Mouse (Mus musculus) thymus, postnatal 0 days (tissue): ENCODE data around the gene Hnf1a. TPM values are rescaled to one million over a fixed set of nuclear protein-coding genes. Genes with fewer than 3 reads are reported as not detected.
"Not testable (repeated sequence)": the region's sequence is repeated elsewhere in the genome, so short reads cannot be mapped to it uniquely, and the experiment has no call there.

ENCODE experiments used
- DNase-seq: peaks from one replicate; pipeline ENCODE4 v3.0.0-alpha.2; 2015; ENCODE audit warnings: low spot score
- polyA plus RNA-seq: library from polyadenylated mRNA; unstranded; fragments of >200 nt; fragmentation: Nextera tagmentation; extraction: Ambion mirVana; gene quantifications from 2 replicates; pipeline ENCODE4 v1.2.1, GENCODE M21; 2015

Hnf1a gene
- polyA plus RNA-seq, 1 experiment from 2014 or later = 1.3 TPM

DNA sequence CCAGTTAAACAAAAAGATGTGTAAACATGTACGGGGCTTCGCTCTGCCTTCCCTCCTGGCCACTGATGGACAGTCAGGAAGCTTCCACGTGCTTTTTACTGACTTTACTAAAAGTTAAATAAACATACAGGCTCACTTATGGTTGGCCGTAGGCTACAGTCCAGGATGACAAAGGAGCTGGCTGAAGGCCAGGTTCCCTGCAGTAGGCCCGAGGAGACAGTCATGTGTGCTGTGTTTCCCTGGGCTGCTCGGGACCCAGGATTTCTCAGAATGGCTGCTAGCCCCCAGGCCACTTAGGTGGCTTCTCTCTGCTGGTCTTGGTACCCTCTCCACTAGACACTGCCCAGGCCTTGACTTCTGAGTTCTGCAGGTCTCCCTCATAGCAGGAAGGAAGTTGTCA lies 22.0 kb downstream of the Hnf1a start:
- DNase-seq = no peak

DNA sequence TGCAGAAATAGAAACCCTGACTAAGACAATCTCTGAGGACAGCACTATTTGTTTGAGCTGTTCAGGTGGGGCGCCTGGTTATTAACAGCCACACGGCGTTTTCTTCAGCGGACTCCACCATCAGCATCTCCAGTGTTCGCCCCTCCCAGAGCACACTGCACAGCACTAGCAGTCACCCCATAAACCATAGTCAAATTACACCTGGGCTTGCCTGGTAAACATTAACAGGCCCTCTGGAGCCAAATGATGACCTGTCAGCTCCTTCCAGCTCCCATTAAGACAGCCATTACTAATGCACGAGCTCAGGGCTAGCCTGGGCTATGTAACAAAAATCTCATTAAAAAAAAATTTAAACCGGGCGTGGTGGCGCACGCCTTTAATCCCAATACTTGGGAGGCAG lies 25.8 kb downstream of the Hnf1a start:
- DNase-seq = no peak

DNA sequence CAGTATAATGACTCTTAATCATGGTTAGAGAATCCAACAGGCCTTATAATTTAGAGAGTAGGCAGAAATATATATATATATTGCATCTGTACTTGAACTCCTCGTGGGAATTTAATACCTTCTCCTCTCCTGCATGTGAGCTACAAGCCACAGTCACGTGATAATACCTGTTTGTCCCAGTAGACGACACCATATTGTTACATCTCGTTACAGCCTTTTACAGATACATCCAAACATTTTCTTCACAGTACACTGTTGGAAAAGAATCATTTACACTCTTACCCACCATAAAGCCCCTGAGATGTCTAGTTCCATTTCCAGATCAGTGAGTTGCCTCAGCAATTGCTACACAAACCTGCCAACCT lies 28.1 kb downstream of the Hnf1a start:
- no peak for DNase-seq

DNA sequence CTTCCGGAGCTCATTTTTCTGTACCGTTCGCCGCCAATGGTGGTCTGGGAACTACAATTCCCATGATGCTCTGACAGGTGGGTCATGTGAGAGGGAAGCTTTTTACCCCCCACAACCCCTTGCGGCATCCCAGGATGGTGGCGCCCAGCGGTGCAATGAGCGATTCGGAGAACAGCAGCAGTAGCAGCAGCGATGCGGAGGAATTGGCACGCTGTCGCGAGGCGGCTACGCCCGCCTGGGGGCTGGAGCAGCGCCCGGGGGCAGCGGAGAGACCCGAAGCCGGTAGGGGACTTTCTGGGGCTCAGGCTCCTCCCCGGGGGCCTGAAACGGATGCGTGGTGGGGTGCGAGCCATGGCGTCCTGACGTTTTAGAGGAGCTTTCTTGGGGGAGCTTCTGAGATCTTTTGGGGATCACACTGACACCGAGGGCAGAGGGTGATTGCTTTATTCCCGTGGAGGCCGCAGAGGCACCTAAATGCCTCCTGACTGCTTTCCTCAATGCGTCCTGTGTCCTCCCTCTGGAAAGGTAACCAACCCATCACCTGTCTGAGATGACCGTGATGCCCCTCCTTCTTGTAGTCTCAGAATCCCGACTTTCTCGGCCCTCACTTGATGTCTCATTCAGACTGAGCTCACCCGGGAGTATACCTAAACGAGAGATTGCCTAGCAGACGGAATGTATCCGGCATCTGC lies 28.7 kb downstream of the Hnf1a start, which contains the start of gene 2210016L21Rik:
2210016L21Rik (plus strand) TSS at position 85 of the 692 bp plus-strand sequence.
- DNase-seq = peak; percentile 92

DNA sequence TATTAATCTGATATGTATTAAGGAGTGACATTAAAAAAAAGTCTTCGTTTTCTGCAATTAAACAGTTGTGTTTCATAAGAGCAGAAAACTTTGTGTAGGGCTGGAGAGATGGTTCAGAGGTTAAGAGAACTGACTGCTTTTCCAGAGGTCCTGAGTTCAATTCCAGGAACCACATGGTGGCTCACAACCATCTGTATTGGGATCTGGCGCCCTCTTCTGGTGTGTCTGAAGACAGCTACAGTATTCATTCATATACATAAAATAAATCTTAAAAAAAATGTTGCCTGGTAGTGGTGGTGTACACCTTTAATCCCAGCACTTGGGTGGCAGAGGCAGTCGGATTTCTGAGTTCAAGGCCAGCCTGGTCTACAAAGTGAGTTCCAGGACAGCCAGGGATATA lies 29.8 kb downstream of the Hnf1a start:
- not testable (repeated sequence) for DNase-seq

DNA sequence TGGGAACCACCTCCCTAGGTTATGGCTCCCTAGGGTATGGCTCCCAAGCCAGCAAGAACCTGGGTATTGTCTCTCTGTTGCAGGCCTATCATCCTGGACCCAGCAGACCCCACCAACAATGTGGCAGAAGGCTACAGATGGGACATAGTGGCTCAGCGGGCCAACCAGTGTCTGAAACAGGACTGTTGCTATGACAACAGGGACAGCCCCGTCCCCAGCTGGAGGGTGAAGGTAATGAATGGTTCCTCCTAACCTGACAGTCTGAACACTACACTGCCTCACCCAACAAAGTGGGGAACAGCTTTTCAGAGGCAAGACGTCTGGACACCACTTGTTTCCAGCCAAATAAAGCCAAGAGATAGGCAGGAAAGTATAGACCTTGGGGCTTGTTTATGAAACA lies 35.1 kb downstream of the Hnf1a start:
- DNase-seq = no peak

DNA sequence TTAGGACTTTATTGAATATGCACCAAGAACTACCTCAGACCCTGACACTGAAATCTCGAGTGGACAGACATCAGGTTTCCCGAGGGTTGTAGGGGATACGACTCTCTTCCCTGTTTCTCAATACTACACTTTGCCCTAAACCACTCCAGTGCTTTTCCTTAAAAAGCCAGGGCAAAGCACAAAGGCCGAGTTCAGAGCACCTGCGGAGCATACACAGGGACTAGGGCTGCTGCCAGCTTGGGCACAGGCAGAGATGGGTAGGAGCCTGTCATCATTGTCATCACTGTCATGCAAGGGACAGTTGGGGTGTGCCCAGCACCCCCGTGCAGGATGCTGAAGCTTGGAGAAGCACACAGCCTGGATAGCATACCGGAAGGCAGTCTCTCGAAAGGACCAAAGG lies 37.7 kb downstream of the Hnf1a start:
- no peak for DNase-seq

DNA sequence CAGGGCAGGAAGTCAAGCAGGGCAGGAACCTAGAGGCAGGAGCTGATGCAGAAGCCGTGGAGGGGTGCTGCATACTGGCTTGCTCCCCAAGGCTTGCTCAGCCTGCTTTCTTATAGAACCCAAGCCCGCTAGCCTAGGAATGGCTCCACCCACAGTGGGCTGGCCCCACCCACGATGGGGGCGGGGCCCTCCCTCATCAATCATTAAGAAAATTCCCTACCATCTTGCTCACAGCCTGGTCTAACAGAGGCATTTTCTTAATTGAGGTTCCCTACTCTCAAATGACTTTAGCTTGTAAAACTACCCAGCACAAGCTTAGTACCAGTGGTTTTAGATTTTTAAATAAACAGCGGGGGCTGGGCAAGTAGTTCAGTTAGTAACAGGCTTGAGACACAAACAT lies 39.3 kb downstream of the Hnf1a start:
- no peak for DNase-seq

DNA sequence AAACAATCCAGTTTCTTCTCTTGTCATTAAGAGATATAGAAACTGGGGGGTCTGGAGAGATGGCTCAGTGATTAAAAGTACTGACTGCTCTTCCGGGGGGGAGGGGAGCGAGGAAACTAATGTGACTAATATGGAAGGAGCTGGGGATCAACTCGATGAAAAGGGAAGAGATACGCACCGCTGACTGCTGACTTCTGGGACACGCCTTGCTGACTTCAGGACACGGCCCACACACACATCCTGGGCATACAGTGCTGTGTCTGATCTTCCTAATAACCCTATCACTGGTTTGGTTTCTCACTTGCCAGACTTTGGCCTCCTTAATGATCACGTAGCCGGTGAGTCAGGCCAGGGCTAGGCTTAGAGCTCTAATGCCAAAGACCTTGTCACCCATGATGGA lies 44.1 kb downstream of the Hnf1a start:
- DNase-seq = no peak

DNA sequence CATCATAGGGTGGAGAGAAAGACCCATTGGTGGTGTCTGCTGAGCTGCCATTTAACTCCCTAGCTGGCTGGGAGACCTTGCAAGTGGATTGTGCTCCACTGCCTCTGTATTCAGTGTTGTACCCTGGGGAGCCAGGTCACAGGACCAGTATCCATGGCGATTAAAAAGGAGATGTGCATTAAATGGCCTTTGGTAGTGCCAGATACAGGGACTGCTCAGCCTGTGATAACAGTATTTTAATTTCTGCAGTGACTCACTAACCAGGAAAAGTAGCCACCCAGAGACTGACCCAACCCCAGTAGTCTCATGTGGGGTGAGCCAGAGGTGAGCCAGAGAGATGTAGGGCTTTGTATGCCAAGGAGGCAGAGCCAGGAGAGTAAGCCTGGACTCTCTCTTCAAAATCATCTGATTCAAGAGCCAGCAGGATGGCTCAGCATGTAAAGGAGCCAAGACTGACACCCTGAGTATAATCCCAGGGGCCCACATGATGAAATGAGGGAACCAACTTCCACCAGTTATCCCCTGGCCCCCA lies 44.7 kb downstream of the Hnf1a start:
- no peak for DNase-seq

DNA sequence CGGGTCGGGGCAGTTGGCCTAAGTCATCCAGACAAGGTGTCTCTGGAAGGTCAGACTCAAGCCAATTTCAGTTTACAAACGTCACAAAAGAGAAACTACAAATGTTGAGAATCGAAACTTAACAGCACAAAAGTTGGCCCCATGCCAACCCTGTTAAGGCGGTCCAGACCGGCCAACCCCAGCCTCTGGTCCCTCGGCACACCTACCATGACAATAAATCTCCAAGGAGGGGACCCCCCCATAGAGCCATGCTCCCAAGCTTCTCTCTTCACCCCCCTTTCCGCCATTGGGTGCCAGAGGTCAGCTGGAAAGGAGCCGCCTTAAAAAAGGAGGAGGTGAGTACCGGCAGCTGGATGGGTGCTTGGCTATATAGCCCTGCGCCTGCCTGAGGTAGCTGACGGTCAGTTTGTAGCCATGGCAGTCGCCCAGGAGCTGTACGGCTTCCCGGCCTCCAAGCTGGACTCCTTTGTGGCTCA lies 47.9 kb downstream of the Hnf1a start, which contains the start of gene Oasl1:
Oasl1 (plus strand) TSS at position 243 of the 476 bp plus-strand sequence.
- DNase-seq = peak; percentile 21

DNA sequence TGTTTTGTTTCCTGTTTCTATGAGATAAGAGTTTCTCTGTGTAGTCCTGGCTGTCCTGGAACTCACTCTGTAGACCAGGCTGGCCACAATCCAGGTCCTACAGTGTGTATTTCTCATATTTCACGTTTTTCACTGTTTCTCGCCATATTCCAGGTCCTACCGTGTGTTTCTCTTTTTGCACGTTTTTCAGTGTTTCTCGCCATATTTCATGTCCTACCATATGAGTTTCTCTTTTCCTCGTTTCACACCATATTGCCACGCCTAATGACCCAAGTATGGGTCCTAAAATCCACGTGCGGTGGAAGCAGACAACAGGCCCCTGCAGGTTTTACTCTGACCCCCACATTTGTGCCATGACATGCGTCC lies 48.5 kb downstream of the Hnf1a start:
- DNase-seq = no peak

DNA sequence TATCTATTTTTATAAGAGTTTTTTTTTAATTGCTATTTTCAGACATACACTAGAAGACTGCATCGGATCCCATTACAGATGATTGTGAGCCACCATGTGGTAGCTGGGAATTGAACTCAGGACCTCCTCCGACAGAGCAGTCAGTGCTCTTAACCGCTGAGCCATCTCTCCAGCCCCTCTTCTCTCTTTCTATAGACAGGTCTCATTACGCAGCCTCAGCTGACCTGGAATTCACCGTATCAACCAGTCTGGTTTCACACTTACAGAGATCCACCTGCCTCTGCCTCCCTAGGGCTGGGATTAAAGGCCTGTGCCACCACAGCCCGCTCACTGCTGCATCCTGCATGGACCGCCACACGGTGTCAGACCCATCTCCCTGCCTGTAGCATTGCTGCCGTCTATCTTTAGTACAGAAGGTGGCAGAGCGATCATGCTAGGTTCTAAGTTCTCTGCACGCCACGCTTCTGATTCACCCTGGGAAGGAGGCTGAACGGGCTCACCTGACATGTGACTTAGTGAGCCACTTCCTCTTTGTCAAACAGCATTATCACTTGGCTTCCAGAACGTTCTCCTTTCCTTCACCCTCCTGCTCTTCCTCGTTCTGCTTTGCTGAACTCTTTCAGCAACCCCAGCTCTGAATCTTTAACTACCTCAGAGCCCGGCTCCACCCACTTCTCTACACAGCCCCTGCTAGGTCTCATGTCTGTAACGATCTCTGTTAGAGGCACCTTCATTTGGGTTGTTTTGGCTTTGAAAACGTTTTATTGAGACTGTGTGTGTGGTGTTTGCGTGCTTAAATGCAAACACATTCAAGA lies 49.1 kb downstream of the Hnf1a start:
- peak; percentile 83 for DNase-seq

DNA sequence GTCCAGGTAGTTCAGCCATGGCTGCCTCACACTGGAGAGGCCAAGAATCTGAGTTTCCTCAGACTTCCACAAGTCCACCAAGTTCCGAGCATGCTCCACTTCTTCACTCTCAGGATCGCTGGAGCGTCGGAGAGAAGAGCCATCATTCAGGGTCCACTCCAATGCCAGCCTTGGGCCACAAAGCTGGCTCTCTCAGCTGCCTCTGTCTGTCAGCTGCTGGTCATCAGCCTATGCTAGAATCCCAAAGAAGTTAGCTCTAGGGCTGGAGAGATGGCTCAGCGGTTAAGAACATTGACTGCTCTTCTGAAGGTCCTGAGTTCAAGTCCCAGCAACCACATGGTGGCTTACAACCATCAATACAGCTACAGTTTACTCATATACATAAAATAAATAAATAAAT lies 53.5 kb downstream of the Hnf1a start:
- DNase-seq = not testable (repeated sequence)

DNA sequence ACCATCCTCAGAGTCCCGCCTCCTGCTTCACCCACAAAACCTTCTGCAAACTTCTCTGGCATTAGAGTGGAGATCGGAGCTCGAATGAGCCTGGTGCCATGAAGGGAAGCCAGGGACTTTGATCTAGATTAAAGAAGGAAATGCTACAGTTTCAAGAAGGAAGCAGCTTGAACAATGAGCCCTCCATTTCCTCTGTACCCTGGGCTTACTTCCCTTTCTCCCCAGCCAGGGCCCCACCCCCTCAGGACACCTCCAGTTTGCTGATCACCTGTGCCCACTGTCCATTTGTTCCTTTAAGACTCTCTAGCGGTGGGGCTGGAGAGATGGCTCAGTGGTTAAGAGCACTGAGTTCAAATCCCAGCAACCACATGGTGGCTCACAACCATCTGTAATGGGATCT lies 54.1 kb downstream of the Hnf1a start:
- no peak for DNase-seq

DNA sequence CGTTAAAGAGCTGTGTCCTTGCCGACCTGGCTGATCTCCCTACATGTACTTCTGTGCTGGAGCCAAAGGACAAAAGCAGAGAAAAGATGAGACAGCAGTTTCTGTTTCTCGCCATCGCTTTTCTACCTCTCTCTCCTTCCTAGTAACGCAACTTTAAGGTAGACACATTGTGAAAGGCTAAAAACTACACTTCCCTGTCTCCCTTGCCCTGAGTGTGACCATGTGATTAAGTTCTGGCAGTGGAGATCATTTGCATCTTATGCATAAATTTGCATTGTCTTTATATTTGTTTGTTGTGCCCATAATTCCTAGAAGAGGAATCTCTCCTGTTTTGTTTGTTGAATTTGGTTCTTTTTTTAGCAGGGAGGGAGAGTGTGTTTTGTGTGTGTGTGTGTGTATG lies 55.0 kb downstream of the Hnf1a start:
- no peak for DNase-seq

DNA sequence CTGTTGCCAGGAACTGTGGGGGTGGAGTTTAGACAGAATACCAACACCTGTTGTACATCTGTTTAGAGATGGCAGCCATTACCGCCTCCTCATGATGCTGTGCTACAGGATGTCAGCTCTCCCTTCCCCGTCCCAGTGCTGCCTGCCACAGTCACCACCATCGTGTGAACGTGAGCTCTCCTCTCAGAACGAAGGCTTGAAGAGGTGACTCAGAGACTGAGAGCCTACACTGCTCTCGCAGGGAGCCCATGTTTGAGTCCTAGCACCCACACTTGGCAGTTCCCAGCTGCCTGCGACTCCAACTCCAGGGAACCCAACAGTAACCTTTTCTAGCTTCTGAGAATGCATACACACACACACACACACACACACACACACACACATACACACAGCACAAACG lies 56.0 kb downstream of the Hnf1a start:
- DNase-seq = peak; percentile 29

DNA sequence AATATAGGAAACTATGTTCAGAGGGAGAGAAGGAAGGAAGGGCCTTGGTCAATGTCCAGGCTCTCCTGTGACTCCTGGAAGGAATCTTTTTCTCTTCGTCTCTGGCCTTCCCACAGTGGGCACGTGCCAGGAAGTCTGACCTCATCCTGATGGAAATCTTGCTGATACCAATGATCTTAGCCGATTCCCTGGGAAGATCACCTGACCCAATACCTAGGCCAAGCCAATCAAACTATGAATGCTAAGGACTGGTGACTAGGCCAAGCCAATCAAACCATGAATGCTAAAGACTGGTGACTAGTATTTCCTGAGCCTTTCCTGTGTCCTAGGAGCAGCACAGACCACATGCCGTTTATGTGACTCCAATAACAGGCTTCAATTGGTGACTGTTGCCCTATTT lies 57.2 kb downstream of the Hnf1a start:
- DNase-seq = no peak

DNA sequence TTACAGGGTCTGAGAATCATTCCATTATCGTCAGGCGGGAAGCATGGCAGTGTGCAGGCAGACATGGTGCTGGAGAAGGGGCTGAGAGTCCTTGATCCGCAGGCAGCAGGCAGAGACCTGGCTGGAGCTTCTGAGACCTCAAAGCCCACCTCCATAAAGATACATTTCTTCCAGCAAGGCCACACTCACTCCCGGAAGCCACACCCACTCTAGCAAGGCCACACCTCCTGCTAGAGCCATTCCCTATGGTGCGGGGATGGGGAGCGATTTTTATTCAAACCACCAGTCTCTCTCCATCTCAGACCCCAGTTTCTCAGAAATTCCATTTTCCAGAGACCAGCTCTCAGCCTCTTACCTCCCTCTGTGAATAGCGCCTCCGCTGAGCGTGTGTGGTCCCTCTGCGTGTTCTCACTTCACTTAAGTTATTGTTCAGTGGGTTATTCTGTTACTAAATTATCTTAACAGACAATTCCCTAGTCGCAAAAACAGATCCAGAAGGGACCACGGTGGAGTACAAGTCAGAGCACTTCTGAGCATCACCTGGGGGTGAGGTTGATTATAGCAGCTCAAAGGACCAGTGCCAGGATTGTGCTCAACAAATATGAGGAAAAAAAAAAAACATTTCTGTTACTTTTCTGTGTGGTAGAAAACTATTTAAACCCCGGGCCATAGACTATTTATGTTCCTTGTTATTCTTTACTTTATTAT lies 62.1 kb downstream of the Hnf1a start:
- DNase-seq = no peak

DNA sequence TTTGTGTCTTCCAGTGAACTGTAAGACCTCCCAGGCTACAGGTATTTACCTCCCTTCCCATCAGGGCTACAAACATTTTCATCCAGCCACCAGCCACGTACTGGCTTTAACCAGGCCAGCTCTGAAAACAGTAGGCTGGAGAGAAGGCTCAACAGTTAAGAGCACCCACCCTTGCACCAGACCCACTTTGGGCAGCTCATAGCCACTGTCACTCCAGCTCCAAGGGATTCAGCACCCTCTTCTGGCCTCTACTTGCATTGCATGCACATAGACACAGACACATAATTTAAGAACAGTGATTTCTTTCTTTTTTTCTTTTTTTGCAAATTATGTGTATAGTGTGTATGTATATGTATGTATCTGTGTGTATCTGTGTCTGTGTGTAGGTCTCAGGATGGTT lies 68.5 kb downstream of the Hnf1a start:
- peak; percentile 57 for DNase-seq
